Mouse (Mus musculus): ENCODE data around the gene E130308A19Rik. TPM values are rescaled to one million over a fixed set of nuclear protein-coding genes. Genes with fewer than 3 reads are reported as not detected.
A peak's percentile ranks its signal among the peaks of the same experiment; 100 is the strongest.

The E130308A19Rik gene
- total and polyA plus RNA-seq, 2 experiments from 2014 or later: 11.3 to 16.3 TPM

- Histone ChIP-seq H3K4me1 (ENCODE audit: control insufficient read depth, insufficient read depth) (peaks cover 35% of the 10 kb centered on the region), H3K36me3 (replicated peaks; ENCODE audit: control insufficient read depth, insufficient read depth, low read length) (peaks cover 8% of the 10 kb centered on the region; the same call in 1 of the 2 replicates), H3K27me3 (ENCODE audit: control insufficient read depth, insufficient read depth, low read length) (no peaks in the 10 kb centered on the region), H3K9ac (replicated peaks; ENCODE audit: low read depth, low read length) (no peak overlapping the region), H3K27ac (ENCODE audit: low read depth) (no peak overlapping the region), H3K4me2 (ENCODE audit: low read depth, low read length) (0 out of 2 replicates have a peak overlapping the region, but pooled peaks have one; percentile 9), H3K4me3 (ENCODE audit: low read depth, low read length) (no peak overlapping the region), H3K9me3 (replicated peaks; ENCODE audit: control insufficient read depth, low read length) (no peaks in the 10 kb centered on the region)
- no peak for ATAC-seq (ENCODE audit: insufficient read depth, low read depth)
- DNase-seq (ENCODE audit: low spot score): peak; percentile 71
- WGBS: 45% methylated on average over 9 of the region's 9 CpGs
- TF ChIP-seq EP300 (IDR thresholded peaks at IDR 0.05; ENCODE audit: low read depth) (no peak), CTCF (IDR thresholded peaks at IDR 0.05; ENCODE audit: low read depth) (no peak)
These were observed 130.5 kb downstream of the E130308A19Rik start for GRCm38 (mm10) chr4:59756332-59757082.

DNA sequence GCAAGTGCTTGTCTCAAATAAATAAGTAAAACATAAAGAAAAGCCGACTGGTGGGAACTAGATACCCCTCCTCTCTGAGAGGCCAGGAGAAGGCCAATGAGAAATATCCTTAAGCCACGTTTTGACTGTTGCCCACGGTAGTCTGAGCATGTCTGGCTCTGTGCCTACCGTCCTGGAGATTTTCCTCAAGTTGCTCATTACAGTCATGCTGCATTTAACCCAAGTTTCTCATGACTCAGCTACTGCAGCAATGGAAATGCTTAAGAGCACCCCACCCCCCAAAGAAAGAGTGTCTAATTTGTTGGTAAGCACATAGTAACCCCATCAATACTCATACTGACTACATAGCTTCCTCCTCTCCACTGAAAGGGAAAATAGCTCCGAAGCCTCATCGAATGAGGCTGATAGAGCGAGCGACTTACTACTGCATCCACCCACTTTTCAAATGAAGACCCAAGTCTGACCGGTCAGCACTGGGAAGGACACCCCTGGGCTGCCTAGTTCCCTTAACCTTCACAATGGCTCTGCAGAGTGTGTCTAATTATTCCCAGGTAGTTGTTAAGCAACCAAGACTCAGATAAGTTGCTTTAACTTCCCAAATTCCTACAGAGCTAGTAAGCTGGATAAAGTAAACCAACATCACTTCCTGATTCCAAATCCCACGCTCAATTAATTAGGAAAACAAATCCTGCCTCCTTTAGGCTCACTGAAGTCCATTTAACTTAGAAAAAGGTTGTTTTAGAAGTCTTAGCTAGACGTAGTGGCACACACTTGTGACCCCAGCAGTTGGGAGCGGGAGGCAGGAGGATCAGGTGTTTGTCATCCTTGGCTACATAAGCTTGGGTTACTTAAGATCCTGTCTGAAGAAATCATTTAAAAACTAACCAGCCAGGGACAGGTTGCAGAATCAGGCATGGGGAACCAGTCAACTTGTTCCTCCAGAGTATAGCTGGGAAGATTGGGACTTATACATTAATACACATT, 131.7 kb downstream of the E130308A19Rik start:
- Histone ChIP-seq H3K4me2 (ENCODE audit: low read depth, low read length) (no peak overlapping the region), H3K9me3 (replicated peaks; ENCODE audit: control insufficient read depth, low read length) (no peaks in the 10 kb centered on the region), H3K4me1 (ENCODE audit: control insufficient read depth, insufficient read depth) (peaks cover 35% of the 10 kb centered on the region), H3K27me3 (ENCODE audit: control insufficient read depth, insufficient read depth, low read length) (no peaks in the 10 kb centered on the region), H3K4me3 (ENCODE audit: low read depth, low read length) (no peak overlapping the region), H3K9ac (replicated peaks; ENCODE audit: low read depth, low read length) (no peak overlapping the region), H3K27ac (ENCODE audit: low read depth) (no peak overlapping the region), H3K36me3 (replicated peaks; ENCODE audit: control insufficient read depth, insufficient read depth, low read length) (0 out of 2 replicates have a peak, but pooled peaks cover under 1% of the 10 kb centered on the region)
- ATAC-seq (ENCODE audit: insufficient read depth, low read depth): no peak
- WGBS: 79% methylated on average over 12 of the region's 12 CpGs
- no peak for DNase-seq (ENCODE audit: low spot score)
- TF ChIP-seq CTCF (IDR thresholded peaks at IDR 0.05; ENCODE audit: low read depth) (no peak), EP300 (IDR thresholded peaks at IDR 0.05; ENCODE audit: low read depth) (no peak)

DNA sequence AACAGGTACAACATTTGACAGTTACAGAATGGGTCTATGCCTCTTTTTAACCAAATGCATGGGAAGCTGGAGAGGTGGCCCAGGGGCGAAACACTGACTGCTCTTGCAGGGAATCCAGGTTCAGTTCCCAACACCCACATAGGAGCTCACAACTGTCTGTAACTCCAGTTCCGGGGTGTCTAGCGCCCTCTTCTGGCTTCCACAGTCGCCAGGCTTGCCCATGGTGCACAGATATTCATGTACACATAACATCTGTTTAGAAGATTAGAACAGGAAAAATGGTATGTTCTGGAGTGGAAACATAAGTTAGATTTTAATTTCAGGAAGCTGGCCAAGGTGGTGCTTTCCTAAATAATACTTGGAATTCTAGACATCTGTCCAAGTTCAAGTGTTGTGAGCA, 134.0 kb downstream of the E130308A19Rik start:
- WGBS: 77% methylated on average over 4 of the region's 4 CpGs
- Histone ChIP-seq H3K9me3 (replicated peaks; ENCODE audit: control insufficient read depth, low read length) (no peaks in the 10 kb centered on the region), H3K4me3 (ENCODE audit: low read depth, low read length) (no peak overlapping the region), H3K36me3 (replicated peaks; ENCODE audit: control insufficient read depth, insufficient read depth, low read length) (no peaks in the 10 kb centered on the region), H3K4me1 (ENCODE audit: control insufficient read depth, insufficient read depth) (peaks cover 28% of the 10 kb centered on the region), H3K9ac (replicated peaks; ENCODE audit: low read depth, low read length) (no peak overlapping the region), H3K27ac (ENCODE audit: low read depth) (no peak overlapping the region), H3K27me3 (ENCODE audit: control insufficient read depth, insufficient read depth, low read length) (no peaks in the 10 kb centered on the region), H3K4me2 (ENCODE audit: low read depth, low read length) (no peak overlapping the region)
- DNase-seq (ENCODE audit: low spot score) (no peak), ATAC-seq (ENCODE audit: insufficient read depth, low read depth) (0 out of 2 replicates have a peak, but pooled peaks have one; percentile 3)
- TF ChIP-seq EP300 (IDR thresholded peaks at IDR 0.05; ENCODE audit: low read depth) (no peak), CTCF (IDR thresholded peaks at IDR 0.05; ENCODE audit: low read depth) (no peak; the same call in 1 of the 2 replicates)

GRCm38 (mm10) chr4:59760636-59761364, 134.8 kb downstream of the E130308A19Rik start:
- no peaks in the 10 kb centered on the region for H3K27me3 ChIP-seq (ENCODE audit: control insufficient read depth, insufficient read depth, low read length)
- H3K27ac ChIP-seq (ENCODE audit: low read depth): no peak overlapping the region
- 52% methylated on average over 10 of the region's 10 CpGs for WGBS

DNA sequence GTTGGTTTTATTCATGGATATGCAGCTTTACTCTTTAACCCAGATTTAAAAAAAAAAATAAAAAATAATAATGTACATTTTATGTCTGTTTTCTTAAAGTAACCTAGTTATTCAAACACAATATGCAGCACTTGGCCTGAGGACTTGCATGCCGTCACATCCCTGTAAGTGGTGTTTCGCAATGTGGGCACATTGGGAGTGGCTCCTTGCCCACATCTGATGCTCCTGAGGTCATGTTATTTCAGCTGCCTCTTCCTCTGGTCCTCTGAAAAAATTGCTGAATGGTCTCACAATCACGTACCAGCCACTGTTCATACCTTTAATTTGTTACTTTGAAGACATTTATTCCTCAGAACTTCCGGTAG, 135.3 kb downstream of the E130308A19Rik start:
- H3K9me3 ChIP-seq (replicated peaks; ENCODE audit: control insufficient read depth, low read length): no peaks in the 10 kb centered on the region
- no peaks in the 10 kb centered on the region for H3K27me3 ChIP-seq (ENCODE audit: control insufficient read depth, insufficient read depth, low read length)
- ATAC-seq (ENCODE audit: insufficient read depth, low read depth) (no peak), DNase-seq (ENCODE audit: low spot score) (no peak)
- H3K4me3 ChIP-seq (ENCODE audit: low read depth, low read length): no peak overlapping the region
- H3K9ac ChIP-seq (replicated peaks; ENCODE audit: low read depth, low read length): no peak overlapping the region
- 72% methylated on average over 4 of the region's 4 CpGs for WGBS
- H3K27ac ChIP-seq (ENCODE audit: low read depth): no peak overlapping the region
- no peak for TF ChIP-seq EP300 (IDR thresholded peaks at IDR 0.05; ENCODE audit: low read depth)
- TF ChIP-seq CTCF (IDR thresholded peaks at IDR 0.05; ENCODE audit: low read depth): no peak
- no peaks in the 10 kb centered on the region for H3K36me3 ChIP-seq (replicated peaks; ENCODE audit: control insufficient read depth, insufficient read depth, low read length)
- H3K4me1 ChIP-seq (ENCODE audit: control insufficient read depth, insufficient read depth): peaks cover 23% of the 10 kb centered on the region
- H3K4me2 ChIP-seq (ENCODE audit: low read depth, low read length): no peak overlapping the region

More at GRCm38 (mm10) chr4:59760636-59761364, 134.8 kb downstream of the E130308A19Rik start:
- H3K4me1 ChIP-seq (ENCODE audit: control insufficient read depth, insufficient read depth): peaks cover 28% of the 10 kb centered on the region
- H3K9me3 ChIP-seq (replicated peaks; ENCODE audit: control insufficient read depth, low read length): no peaks in the 10 kb centered on the region
- no peak overlapping the region for H3K4me3 ChIP-seq (ENCODE audit: low read depth, low read length)
- DNase-seq (ENCODE audit: low spot score) (peak; percentile 26), ATAC-seq (ENCODE audit: insufficient read depth, low read depth) (no peak)
- H3K36me3 ChIP-seq (replicated peaks; ENCODE audit: control insufficient read depth, insufficient read depth, low read length): no peaks in the 10 kb centered on the region
- H3K4me2 ChIP-seq (ENCODE audit: low read depth, low read length): no peak overlapping the region
- no peak for TF ChIP-seq EP300 (IDR thresholded peaks at IDR 0.05; ENCODE audit: low read depth)
- TF ChIP-seq CTCF (IDR thresholded peaks at IDR 0.05; ENCODE audit: low read depth): peak; percentile 72
- H3K9ac ChIP-seq (replicated peaks; ENCODE audit: low read depth, low read length): no peak overlapping the region

Measured in heart, postnatal 0 days (tissue).